Mouse (Mus musculus): ENCODE measurements at regions not wholly inside any gene's neighbourhood (a gene's known extent, or its start where the extent isn't known, plus 50 kb on each side); places are given as distances from the start of the nearest gene placed in this dataset.
A peak's percentile ranks its signal among the peaks of the same experiment; 100 is the strongest.

DNA sequence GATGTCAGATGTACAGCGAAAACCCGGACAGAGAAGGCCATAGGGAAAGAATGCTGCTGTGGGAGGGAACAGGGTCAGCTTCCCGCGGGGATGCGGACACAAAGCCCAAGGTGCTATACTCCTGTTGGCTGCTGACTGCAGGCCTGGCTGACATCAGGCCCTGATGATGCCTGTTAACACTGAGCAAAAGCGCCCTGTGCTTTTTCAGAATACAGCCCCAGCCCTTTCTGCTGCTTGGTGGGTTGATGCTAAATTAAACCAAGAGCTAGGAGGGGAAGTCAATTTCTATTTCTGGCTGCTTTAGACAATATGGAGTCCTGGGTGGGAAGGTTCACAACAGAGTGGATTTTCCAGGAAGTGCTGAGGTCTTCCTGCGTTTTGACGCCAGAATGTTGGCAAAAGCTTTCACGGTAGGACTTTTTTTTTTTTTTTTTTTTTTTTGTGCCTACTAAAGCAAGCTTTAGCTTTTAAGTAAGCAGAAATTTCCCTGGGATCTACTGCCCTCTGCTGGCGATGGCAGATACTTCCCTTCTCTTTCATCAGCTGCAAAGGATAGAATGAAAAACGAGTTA is 302.2 kb upstream of the Arglu1 start:
- no peak for ATAC-seq (ENCODE audit: low read depth)
- H3K27ac ChIP-seq (replicated peaks), result peak overlapping the region; percentile 80
- no peaks in the 10 kb centered on the region for H3K27me3 ChIP-seq
- no peak overlapping the region for H3K4me3 ChIP-seq
- H3K9ac ChIP-seq, result peak overlapping the region; percentile 51; the same call in 1 of the 2 replicates
- no peaks in the 10 kb centered on the region for H3K36me3 ChIP-seq
- 5% methylated on average over 11 of the region's 11 CpGs for WGBS
- H3K9me3 ChIP-seq, result no peaks in the 10 kb centered on the region
- peak overlapping the region; percentile 41 for H3K4me2 ChIP-seq
- peaks cover 48% of the 10 kb centered on the region for H3K4me1 ChIP-seq (replicated peaks)

DNA sequence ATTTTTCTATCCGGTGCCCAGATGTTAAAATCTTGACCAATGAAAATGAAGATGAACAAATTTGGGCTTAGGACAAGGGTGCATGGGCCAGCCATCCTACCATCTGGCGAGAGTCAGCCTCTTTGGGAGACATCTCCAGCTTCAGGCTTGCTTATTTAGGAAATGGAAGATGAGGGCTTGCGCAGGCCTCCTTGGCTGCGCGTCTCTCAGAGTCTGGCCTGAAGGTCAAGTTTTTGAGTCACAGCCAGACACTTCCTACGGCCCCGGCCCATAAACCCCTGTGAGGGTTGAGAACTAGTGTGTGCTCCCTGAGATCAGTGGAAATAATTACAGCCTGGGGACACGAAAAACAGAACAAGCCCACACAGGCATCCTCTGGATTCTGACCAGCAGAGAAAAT is 300.7 kb upstream of the Arglu1 start:
- 66% methylated on average over 8 of the region's 8 CpGs for WGBS

DNA sequence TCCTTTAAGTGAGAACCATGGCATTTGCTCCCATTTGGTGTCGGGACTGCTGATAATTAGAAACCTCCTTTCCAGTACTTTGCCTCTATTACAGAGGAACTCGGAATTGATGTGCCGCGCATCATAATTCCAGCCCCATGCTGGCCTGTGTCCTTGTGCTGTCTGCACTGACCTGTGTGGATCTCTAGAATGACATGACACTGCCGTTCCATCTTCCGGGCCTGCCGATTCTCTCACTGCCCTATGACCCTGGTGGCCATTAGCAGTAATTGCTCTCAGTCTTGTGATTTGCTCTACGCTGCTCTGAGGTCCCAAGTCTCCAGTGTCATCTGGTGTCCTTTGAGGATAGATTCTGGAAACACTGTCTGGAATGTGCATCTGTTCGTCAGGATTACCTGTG is 295.7 kb upstream of the Arglu1 start:
- H3K4me3 ChIP-seq, result no peak overlapping the region
- peaks cover 20% of the 10 kb centered on the region for H3K4me1 ChIP-seq (replicated peaks)
- no peak overlapping the region for H3K27ac ChIP-seq (replicated peaks)
- H3K9ac ChIP-seq, result no peak overlapping the region
- no peak overlapping the region for H3K4me2 ChIP-seq
- H3K27me3 ChIP-seq, result no peaks in the 10 kb centered on the region
- no peaks in the 10 kb centered on the region for H3K9me3 ChIP-seq
- no peak for ATAC-seq (ENCODE audit: low read depth)
- H3K36me3 ChIP-seq, result no peaks in the 10 kb centered on the region
- 65% methylated on average over 9 of the region's 9 CpGs for WGBS

More for the DNA sequence above, 300.7 kb upstream of the Arglu1 start:
- H3K4me2 ChIP-seq, result no peak overlapping the region
- H3K9ac ChIP-seq, result no peak overlapping the region
- H3K4me3 ChIP-seq, result no peak overlapping the region
- no peaks in the 10 kb centered on the region for H3K36me3 ChIP-seq
- H3K9me3 ChIP-seq, result no peaks in the 10 kb centered on the region
- no peaks in the 10 kb centered on the region for H3K27me3 ChIP-seq
- H3K27ac ChIP-seq (replicated peaks), result no peak overlapping the region
- ATAC-seq (ENCODE audit: low read depth), result no peak
- H3K4me1 ChIP-seq (replicated peaks), result peaks cover 48% of the 10 kb centered on the region

DNA sequence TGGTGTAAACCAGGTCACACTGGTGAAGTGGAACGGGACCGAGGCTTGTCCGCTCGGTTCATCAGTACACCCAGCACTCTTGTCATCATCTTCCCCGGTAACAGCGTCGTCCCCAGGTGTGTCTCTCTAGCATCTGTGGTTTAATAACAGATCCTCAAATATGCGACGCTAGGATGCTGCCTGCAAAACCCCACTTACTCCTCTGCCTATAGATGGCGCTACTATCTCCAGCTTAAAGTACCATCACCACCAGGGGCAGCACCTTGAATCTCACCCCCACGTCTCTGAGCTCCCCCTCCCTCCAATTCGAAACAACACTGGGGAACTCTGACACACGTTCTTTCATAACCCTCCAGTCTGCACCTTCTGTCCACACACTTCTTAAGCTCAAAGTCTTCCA is 295.1 kb upstream of the Arglu1 start:
- Histone ChIP-seq H3K4me1 (replicated peaks) (peaks cover 16% of the 10 kb centered on the region), H3K27me3 (no peaks in the 10 kb centered on the region), H3K27ac (replicated peaks) (no peak overlapping the region), H3K4me3 (no peak overlapping the region), H3K36me3 (no peaks in the 10 kb centered on the region), H3K9me3 (no peaks in the 10 kb centered on the region), H3K9ac (no peak overlapping the region), H3K4me2 (no peak overlapping the region)
- ATAC-seq (ENCODE audit: low read depth), result no peak
- 91% methylated on average over 13 of the region's 13 CpGs for WGBS

DNA sequence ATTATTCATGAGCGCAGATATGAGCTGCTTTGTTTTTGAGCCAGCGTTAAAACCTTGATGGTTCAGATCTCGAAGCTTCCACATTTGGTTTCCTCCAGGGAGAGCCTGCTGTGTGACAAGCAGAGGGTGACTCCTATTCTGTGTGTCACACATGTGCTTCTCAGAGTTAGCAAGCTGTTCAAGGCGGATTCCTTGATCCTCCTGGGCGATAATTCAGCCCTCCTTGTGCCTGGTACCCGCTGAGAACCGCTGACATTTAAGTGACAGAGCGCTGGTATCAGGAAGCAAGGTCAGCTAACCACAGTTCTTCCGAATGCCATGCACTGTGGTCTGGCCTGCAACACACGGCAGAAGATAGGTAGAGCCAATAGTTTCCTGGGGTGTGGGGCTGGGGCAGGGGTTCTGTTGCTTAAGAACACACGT is 294.5 kb upstream of the Arglu1 start:
- no peak for ATAC-seq (ENCODE audit: low read depth)

DNA sequence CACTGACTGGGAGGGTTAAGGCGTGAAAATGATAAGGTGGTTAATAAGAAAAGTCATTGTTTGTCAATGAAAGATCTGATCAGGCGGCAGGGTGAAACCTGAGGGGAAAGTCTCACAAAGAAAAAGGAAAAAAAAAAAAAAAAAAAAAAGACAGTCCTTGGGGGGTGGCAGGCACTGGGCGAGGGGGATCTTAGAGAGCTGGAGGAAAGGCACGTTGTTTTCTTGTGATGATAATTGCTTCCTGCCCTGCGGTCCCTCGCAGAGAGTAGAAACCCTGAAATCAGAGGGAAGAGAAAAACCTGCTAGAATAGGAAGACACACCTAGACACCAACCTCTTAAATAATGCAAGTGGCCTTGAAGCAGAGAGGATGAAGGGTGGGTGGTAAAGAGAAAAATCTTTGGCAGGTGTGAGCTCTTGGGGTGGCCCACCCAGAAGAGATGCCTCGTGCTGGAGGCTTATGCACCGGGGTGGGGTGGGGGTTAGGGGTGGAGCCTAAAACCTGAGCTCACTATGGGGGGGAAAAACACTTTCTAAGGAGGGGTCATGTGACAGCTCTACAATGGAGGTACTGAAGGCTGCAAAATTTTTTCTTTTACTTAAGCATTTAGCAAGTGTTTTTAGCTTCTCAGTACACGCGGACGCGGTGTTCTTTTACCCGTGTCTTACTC is 294.0 kb upstream of the Arglu1 start:
- no peak for ATAC-seq (ENCODE audit: low read depth)
- H3K4me3 ChIP-seq, result no peak overlapping the region
- H3K9ac ChIP-seq, result no peak overlapping the region
- H3K4me1 ChIP-seq (replicated peaks), result peaks cover 16% of the 10 kb centered on the region
- no peak overlapping the region for H3K27ac ChIP-seq (replicated peaks)
- WGBS, result 27% methylated on average over 13 of the region's 13 CpGs
- 0 out of 2 replicates have a peak overlapping the region, but pooled peaks have one; percentile 11 for H3K4me2 ChIP-seq
- H3K27me3 ChIP-seq, result no peaks in the 10 kb centered on the region
- H3K36me3 ChIP-seq, result no peaks in the 10 kb centered on the region
- no peaks in the 10 kb centered on the region for H3K9me3 ChIP-seq

More for the DNA sequence above, 294.5 kb upstream of the Arglu1 start:
- H3K9me3 ChIP-seq, result no peaks in the 10 kb centered on the region
- H3K9ac ChIP-seq, result no peak overlapping the region
- H3K36me3 ChIP-seq, result no peaks in the 10 kb centered on the region
- H3K4me3 ChIP-seq, result no peak overlapping the region
- H3K27ac ChIP-seq (replicated peaks), result no peak overlapping the region
- H3K4me2 ChIP-seq, result 0 out of 2 replicates have a peak overlapping the region, but pooled peaks have one; percentile 11
- H3K4me1 ChIP-seq (replicated peaks), result peaks cover 16% of the 10 kb centered on the region
- H3K27me3 ChIP-seq, result no peaks in the 10 kb centered on the region
- 34% methylated on average over 11 of the region's 11 CpGs for WGBS

DNA sequence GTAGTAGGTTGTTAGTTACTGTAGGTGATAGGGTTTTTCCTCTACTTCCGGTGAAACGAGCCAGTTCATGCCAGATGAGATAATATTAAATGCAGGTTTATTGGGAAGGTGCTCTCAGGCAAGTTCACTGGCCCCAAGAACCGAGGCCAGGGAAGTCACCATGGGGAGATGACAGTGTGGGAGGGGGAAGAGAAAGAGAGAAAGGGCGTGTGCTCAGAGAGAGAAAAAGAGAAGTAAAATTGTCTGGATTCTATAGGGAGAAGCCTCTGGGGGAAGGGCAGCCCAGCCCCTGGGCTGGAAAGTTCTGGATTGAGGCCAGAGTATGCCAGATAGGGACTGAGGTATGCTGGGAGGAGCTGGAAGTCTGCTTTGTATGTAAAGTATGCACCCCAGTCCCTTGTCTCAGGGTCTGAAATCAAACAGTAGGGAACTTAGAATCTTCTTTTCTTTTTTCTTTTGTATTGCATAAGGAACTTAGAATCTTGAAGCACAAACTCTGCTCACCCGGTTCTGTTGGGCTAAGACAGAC is 292.9 kb upstream of the Arglu1 start:
- Histone ChIP-seq H3K27ac (replicated peaks) (no peak overlapping the region), H3K27me3 (no peaks in the 10 kb centered on the region), H3K4me2 (no peak overlapping the region), H3K36me3 (no peaks in the 10 kb centered on the region), H3K9me3 (no peaks in the 10 kb centered on the region), H3K9ac (no peak overlapping the region), H3K4me1 (replicated peaks) (peaks cover 16% of the 10 kb centered on the region), H3K4me3 (no peak overlapping the region)
- ATAC-seq (ENCODE audit: low read depth), result no peak
- 63% methylated on average over 5 of the region's 5 CpGs for WGBS

DNA sequence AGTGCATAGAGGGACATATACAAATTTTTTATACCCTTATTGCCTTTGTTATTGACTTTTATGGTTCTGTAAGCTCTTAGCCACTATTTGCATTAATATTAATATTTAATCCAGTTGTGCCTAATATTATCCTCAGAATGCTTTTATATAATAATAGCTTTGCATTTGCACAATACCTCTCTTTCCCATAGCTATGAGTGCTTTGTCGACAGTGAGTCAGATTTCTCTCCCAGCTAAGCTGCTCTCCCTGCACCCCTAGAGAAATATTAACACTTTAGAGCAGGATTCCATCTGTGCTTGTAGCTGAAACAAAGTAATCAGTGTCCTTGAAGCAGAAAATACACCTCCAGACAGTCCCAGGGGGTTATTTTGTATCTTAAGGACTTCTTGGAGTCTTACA is 288.6 kb upstream of the Arglu1 start:
- no peaks in the 10 kb centered on the region for H3K9me3 ChIP-seq
- 49% methylated on average over 1 of the region's 1 CpGs for WGBS
- H3K4me2 ChIP-seq, result no peak overlapping the region

DNA sequence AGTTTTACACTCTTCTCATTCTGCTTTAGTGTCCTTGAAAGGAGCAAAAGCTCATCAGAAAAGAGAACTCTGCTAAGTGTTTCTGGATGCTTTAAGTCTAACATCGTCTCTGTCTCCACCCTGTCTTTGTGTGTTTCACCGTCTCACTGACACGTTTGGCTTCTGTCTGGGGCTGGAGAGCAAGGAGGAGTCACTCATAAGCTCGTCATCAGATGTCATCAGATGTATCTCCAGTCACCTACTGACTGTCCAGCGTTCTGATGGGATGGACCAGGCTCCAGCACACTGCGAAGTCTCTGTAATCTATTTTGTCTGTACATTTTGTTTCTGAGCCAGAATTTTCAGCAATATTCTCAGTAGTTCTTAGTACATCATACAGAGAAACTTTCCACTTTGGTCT is 283.4 kb upstream of the Arglu1 start:
- WGBS, result 81% methylated on average over 6 of the region's 6 CpGs

More for the DNA sequence above, 288.6 kb upstream of the Arglu1 start:
- H3K9ac ChIP-seq, result no peak overlapping the region
- peaks cover 5% of the 10 kb centered on the region; the same call in 1 of the 2 replicates for H3K4me1 ChIP-seq (replicated peaks)
- ATAC-seq (ENCODE audit: low read depth), result no peak
- no peak overlapping the region; the same call in 1 of the 2 replicates for H3K27ac ChIP-seq (replicated peaks)
- H3K4me3 ChIP-seq, result no peak overlapping the region
- no peaks in the 10 kb centered on the region for H3K36me3 ChIP-seq
- no peaks in the 10 kb centered on the region for H3K27me3 ChIP-seq

DNA sequence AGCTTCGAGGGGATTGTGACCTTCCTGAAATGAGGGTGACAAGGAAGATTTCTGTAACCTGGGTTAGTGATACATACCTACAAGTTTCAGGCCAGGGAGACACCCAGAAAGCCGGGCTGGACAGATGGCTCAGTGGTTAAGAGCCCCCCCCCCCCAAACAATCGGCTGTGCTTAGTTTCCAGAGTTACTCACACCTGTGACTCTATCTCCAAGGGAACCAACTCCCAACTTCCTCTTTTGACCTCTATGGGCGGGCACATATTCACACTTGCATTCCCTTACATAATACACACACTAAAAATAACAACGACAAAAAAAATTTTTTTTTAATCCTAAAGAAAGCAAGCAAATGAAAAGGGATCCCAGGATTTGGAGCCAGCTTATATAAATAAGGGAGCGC is 283.0 kb upstream of the Arglu1 start:
- ATAC-seq (ENCODE audit: low read depth), result no peak
- WGBS, result 72% methylated on average over 6 of the region's 6 CpGs

More for the DNA sequence above, 283.4 kb upstream of the Arglu1 start:
- Histone ChIP-seq H3K4me2 (no peak overlapping the region), H3K9ac (no peak overlapping the region), H3K4me1 (replicated peaks) (no peaks in the 10 kb centered on the region), H3K4me3 (no peak overlapping the region), H3K36me3 (no peaks in the 10 kb centered on the region), H3K9me3 (no peaks in the 10 kb centered on the region), H3K27me3 (no peaks in the 10 kb centered on the region), H3K27ac (replicated peaks) (no peak overlapping the region)
- no peak for ATAC-seq (ENCODE audit: low read depth)

DNA sequence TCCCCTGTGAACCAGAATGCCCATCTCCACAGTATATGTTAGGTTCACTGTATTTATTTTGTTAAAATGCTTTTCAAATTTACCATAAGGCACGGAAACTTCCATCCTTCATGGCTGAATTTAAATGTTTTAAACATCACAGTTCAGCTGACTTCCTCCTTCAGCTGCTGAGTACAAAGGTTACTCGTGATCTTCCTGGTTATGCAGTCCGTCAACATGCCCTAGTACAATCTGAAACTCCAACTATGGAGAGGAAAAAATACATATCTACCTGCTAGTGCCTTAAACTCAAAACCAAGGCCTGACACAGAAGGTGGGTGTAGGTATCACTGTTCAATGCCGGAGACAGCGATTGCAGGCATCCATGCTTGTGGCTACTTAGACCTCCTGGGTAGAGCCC is 280.5 kb upstream of the Arglu1 start:
- Histone ChIP-seq H3K27ac (replicated peaks) (no peak overlapping the region), H3K4me3 (no peak overlapping the region), H3K36me3 (no peaks in the 10 kb centered on the region), H3K4me2 (no peak overlapping the region), H3K27me3 (no peaks in the 10 kb centered on the region), H3K9ac (no peak overlapping the region), H3K4me1 (replicated peaks) (no peaks in the 10 kb centered on the region), H3K9me3 (no peaks in the 10 kb centered on the region)
- WGBS, result 91% methylated on average over 5 of the region's 5 CpGs
- no peak for ATAC-seq (ENCODE audit: low read depth)

More for the DNA sequence above, 283.0 kb upstream of the Arglu1 start:
- H3K4me3 ChIP-seq, result no peak overlapping the region
- H3K9me3 ChIP-seq, result no peaks in the 10 kb centered on the region
- H3K4me2 ChIP-seq, result no peak overlapping the region
- no peak overlapping the region for H3K9ac ChIP-seq
- H3K4me1 ChIP-seq (replicated peaks), result no peaks in the 10 kb centered on the region
- no peaks in the 10 kb centered on the region for H3K36me3 ChIP-seq
- no peak overlapping the region for H3K27ac ChIP-seq (replicated peaks)
- no peaks in the 10 kb centered on the region for H3K27me3 ChIP-seq

DNA sequence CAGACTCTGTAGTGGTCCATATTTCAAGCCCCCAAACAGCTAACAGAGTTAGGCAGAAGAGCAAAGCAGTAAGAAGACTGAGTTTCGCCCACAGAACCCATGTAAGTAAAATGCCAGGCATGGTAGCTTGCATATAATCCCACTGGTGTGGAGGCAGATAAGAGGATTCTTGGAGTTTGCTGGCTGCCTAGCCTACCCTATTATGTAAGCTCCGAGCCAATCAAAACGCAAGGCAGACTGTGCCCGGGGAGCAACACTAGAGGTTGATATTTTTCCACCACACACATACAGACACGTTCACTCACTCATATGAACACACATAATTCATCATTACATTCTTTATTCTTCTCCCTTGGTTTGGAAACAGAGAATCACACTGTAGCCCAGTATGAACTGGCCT is 280.0 kb upstream of the Arglu1 start:
- WGBS, result 83% methylated on average over 5 of the region's 5 CpGs
- no peaks in the 10 kb centered on the region for H3K27me3 ChIP-seq
- ATAC-seq (ENCODE audit: low read depth), result no peak

More for the DNA sequence above, 280.0 kb upstream of the Arglu1 start:
- Histone ChIP-seq H3K27ac (replicated peaks) (no peak overlapping the region), H3K4me1 (replicated peaks) (no peaks in the 10 kb centered on the region), H3K9ac (no peak overlapping the region), H3K4me2 (no peak overlapping the region), H3K9me3 (no peaks in the 10 kb centered on the region), H3K36me3 (no peaks in the 10 kb centered on the region), H3K4me3 (no peak overlapping the region)
